Mouse (Mus musculus) liver, embryonic 13.5 days (tissue): ENCODE data around the gene Trim32. TPM values are rescaled to one million over a fixed set of nuclear protein-coding genes. Genes with fewer than 3 reads are reported as not detected.

Source experiments
- ATAC-seq: fragments of 200-750 bp; cut with Nextera tagmentation; 2 replicates; pipeline ENCODE4 v1.8.0; 2017; ENCODE audit warnings: low read depth, mild to moderate bottlenecking, moderate number of reproducible peaks, moderate library complexity
- DNase-seq: peaks from one replicate; pipeline ENCODE4 v3.0.0; 2022
- H3K27ac ChIP-seq: fragments of 300-500 bp; sonication (generic); 2 replicates; pipeline ENCODE4 v1.5.1; 2015; ENCODE audit warnings: moderate library complexity, mild to moderate bottlenecking, inconsistent platforms
- H3K27me3 ChIP-seq: fragments of 300-500 bp; sonication (generic); 2 replicates; pipeline ENCODE4 v1.6.1; 2015; ENCODE audit warnings: mild to moderate bottlenecking, inconsistent platforms
- H3K36me3 ChIP-seq: fragments of 300-500 bp; sonication (generic); 2 replicates; pipeline ENCODE4 v1.6.1; 2015; ENCODE audit warnings: mild to moderate bottlenecking, inconsistent platforms
- H3K4me1 ChIP-seq: fragments of 300-500 bp; sonication (generic); replicated peaks from 2 replicates; pipeline ENCODE4 v1.6.1; 2015; ENCODE audit warnings: inconsistent platforms
- H3K4me2 ChIP-seq: fragments of 300-500 bp; sonication (generic); 2 replicates; pipeline ENCODE4 v1.6.1; 2015; ENCODE audit warnings: inconsistent platforms, mild to moderate bottlenecking, moderate library complexity
- H3K4me3 ChIP-seq: fragments of 300-500 bp; sonication (generic); replicated peaks from 2 replicates; pipeline ENCODE4 v1.5.1; 2015; ENCODE audit warnings: mild to moderate bottlenecking, inconsistent platforms
- H3K9ac ChIP-seq: fragments of 300-500 bp; sonication (generic); 2 replicates; pipeline ENCODE4 v1.6.1; 2015; ENCODE audit warnings: mild to moderate bottlenecking, inconsistent platforms
- H3K9me3 ChIP-seq: fragments of 300-500 bp; sonication (generic); replicated peaks from 2 replicates; pipeline ENCODE4 v1.6.1; 2016; ENCODE audit warnings: inconsistent platforms
- WGBS: fragments of 180-500 bp; shearing (Covaris S2); methylation state at CpG from one replicate; pipeline ENCODE4 v1.1.7; 2015; ENCODE audit not compliant: insufficient replicate concordance; 5-methylcytosine and 5-hydroxymethylcytosine counted together
- polyA plus RNA-seq: library from polyadenylated mRNA; unstranded; fragments of >200 nt; fragmentation: Nextera tagmentation; extraction: Ambion mirVana; gene quantifications from 2 replicates; pipeline ENCODE4 v1.2.1, GENCODE M21; 2015

Gene Trim32
- polyA plus RNA-seq: 6.3 and 8.5 TPM in 2 replicates

DNA sequence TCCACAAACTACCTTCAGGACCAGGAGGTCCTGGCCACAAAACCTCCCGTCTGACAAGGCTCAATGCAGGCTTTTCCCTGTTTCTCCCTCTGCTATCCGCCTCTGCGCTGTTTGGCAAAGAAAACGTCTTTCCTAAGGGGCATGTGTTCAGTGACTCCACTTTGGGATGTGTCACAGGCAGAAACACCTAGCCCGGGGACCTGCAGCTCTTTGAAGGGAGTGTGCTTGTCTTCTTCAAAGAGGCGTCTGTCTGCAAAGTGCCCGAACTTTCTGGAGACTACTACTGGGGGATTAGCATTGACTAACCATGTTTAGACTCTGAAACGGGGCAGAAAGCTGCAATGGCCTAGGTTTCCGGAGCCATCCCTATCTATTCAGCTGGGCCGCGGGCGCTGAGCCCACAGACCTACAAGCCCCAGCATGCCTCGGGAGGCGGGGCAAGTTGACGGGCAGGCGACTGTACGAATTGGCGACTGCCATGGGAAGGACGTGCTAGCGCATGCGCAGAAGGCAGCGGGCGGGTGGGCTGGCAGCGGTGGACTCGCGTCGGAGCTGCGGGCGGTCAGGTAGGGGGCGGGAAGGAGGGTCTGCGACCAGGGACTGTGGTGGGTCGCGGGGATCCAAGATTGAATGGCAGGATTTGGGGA is at the start of gene Trim32:
Gene Trim32, plus strand, starts transcription at position 483 of the 647 bp plus-strand sequence.
- 5% methylated on average over 33 of the region's 33 CpGs for WGBS
- peak within 1 kb of the TSS; percentile 70 for H3K9ac ChIP-seq
- H3K36me3 ChIP-seq: no peaks in the 10 kb centered on the region
- H3K4me2 ChIP-seq: peak within 1 kb of the TSS; percentile 80
- ATAC-seq: peak; percentile 93
- no peak within 1 kb of the TSS for H3K27ac ChIP-seq
- peak; percentile 90 for DNase-seq
- H3K27me3 ChIP-seq: no peaks in the 10 kb centered on the region
- peaks cover 45% of the 10 kb centered on the region for H3K4me1 ChIP-seq
- peak within 1 kb of the TSS; percentile 69 for H3K4me3 ChIP-seq
- H3K9me3 ChIP-seq: no peaks in the 10 kb centered on the region

DNA sequence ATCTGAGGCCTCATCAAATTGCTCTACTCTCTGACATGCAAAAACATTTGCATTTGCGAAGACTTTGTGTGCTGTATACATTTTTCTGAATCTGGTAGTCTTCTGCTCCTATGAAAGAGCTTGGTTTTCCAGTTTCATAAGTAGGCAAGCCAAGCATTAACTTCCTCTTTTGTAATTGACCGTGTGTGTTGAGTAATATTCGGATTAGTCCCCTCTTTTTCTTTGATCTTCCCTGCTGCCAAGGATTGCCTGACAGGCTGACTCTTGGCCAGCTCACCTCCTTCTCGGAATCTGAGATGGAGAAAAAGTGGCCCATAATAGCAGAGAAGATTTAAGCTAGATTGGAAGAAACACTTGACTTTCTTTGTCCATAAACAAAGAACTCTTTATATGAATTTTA is 39.3 kb upstream of the Trim32 start:
- 57% methylated on average over 4 of the region's 4 CpGs for WGBS
- no peak overlapping the region for H3K4me3 ChIP-seq
- no peaks in the 10 kb centered on the region for H3K4me1 ChIP-seq
- no peak overlapping the region for H3K27ac ChIP-seq
- H3K9ac ChIP-seq: no peak overlapping the region
- no peaks in the 10 kb centered on the region for H3K36me3 ChIP-seq
- DNase-seq: no peak
- ATAC-seq: no peak
- no peaks in the 10 kb centered on the region for H3K9me3 ChIP-seq
- no peaks in the 10 kb centered on the region for H3K27me3 ChIP-seq
- H3K4me2 ChIP-seq: no peak overlapping the region

DNA sequence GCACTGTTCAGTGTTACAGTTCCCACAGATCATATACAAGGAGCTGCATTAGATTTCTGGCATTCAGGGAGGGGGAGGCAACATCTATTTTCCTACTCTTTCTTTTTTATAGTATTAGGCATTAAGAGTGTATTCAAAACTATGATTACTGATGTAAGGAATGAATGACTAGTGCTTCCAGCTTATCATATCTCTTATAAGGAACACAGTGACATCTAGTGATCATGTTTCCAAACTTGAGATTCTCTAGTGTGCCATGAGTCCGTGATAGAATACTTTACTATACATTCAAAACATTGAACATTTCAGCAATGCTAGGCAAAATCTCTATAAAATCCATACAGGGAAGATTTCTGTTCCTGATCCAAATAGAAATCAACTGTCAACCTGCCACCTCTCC is 24.5 kb upstream of the Trim32 start:
- no peaks in the 10 kb centered on the region for H3K9me3 ChIP-seq
- ATAC-seq (no peak), DNase-seq (no peak)
- no peak overlapping the region for H3K4me3 ChIP-seq
- H3K36me3 ChIP-seq: no peaks in the 10 kb centered on the region
- no peak overlapping the region for H3K4me2 ChIP-seq
- no peaks in the 10 kb centered on the region for H3K4me1 ChIP-seq
- no peak overlapping the region for H3K9ac ChIP-seq
- 27% methylated on average over 1 of the region's 1 CpGs for WGBS
- no peak overlapping the region for H3K27ac ChIP-seq
- no peaks in the 10 kb centered on the region for H3K27me3 ChIP-seq

DNA sequence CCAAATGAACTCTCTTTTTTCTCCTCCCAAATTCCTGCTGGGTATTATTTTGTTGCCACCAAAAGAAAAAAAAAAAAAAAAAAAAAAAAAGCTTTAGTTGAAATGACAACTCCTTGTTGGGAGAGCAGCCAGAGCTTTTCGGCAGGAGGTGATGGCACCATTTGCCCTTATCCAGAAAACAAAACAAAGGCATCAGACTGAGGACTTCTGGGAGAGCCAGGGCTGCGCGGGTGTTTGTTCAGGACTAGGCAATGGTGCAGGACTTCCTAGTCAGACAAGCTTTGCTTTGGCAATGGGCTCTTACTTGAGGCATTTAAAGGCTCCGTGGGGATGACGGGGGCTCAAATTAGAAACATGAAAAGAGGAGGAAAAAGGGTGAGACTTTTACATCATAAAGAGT is 17.8 kb upstream of the Trim32 start:
- no peaks in the 10 kb centered on the region for H3K9me3 ChIP-seq
- no peak overlapping the region for H3K27ac ChIP-seq
- H3K4me1 ChIP-seq: no peaks in the 10 kb centered on the region
- H3K9ac ChIP-seq: no peak overlapping the region
- WGBS: 53% methylated on average over 5 of the region's 5 CpGs
- no peak overlapping the region for H3K4me2 ChIP-seq
- H3K36me3 ChIP-seq: no peaks in the 10 kb centered on the region
- ATAC-seq (no peak), DNase-seq (no peak)
- H3K27me3 ChIP-seq: no peaks in the 10 kb centered on the region
- no peak overlapping the region for H3K4me3 ChIP-seq

DNA sequence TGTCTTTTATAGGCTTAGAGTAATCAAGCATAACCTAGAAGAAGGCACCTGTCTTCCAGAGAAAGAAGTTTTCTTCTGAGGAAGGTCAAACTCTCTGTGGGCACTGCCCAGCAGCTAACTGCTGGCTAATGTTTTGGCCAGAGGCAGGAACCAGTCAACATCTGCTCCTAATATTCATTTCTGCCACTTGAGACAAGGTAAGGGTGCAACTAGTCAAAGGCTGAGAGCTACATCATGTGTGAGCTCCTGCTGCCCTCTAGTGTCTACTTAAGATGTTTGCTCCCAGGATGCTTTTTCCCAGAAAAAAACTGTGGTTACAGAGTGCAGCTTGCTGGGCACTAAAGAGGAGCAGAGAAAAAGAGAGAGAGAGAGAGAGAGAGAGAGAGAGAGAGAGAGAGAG is 15.0 kb upstream of the Trim32 start:
- Histone ChIP-seq H3K9me3 (no peaks in the 10 kb centered on the region), H3K4me3 (no peak overlapping the region), H3K4me1 (no peaks in the 10 kb centered on the region), H3K9ac (no peak overlapping the region), H3K27me3 (no peaks in the 10 kb centered on the region), H3K27ac (no peak overlapping the region), H3K36me3 (no peaks in the 10 kb centered on the region), H3K4me2 (no peak overlapping the region)
- ATAC-seq (no peak), DNase-seq (no peak)

DNA sequence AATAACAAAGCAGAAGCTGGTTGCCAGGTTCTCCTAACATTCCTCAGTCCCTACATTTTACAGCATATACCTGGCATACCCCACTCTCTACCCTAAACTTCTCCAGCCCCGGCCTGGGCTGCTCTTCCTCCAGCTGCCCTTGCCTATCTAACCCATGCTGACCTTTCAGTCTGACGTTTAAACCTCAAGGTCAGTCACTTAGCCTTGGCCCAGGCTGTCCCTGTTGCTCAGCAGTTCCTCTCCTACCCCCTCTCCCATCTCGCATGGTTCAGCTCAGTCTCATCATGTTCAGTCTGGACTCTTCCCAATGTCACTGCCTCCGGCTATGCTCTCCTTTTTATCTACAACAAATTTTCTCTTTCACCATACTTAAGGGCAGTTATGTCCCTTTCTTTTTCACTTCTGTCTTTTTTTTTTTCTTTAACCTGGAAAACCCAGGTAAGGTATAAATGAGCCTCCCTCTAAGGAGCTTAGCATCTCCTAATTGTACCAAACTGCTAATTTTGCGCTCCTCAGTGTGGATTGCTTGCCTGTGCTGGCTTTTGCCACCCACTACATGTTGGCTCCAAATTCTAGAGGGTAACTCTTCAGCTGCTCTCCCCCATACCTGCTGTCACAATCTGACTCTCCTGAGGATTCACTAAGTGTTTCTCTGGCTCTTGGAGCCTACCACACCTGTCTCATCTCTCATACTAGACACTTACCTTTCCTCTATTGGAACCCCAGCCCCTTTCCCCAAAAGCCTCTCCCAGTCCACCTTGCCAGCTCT is 10.0 kb upstream of the Trim32 start:
- WGBS: 46% methylated on average over 5 of the region's 5 CpGs
- Histone ChIP-seq H3K4me3 (no peak overlapping the region), H3K4me2 (no peak overlapping the region), H3K9me3 (no peaks in the 10 kb centered on the region), H3K36me3 (no peaks in the 10 kb centered on the region), H3K27me3 (no peaks in the 10 kb centered on the region), H3K4me1 (no peaks in the 10 kb centered on the region), H3K27ac (no peak overlapping the region), H3K9ac (no peak overlapping the region)
- DNase-seq (no peak), ATAC-seq (no peak)

DNA sequence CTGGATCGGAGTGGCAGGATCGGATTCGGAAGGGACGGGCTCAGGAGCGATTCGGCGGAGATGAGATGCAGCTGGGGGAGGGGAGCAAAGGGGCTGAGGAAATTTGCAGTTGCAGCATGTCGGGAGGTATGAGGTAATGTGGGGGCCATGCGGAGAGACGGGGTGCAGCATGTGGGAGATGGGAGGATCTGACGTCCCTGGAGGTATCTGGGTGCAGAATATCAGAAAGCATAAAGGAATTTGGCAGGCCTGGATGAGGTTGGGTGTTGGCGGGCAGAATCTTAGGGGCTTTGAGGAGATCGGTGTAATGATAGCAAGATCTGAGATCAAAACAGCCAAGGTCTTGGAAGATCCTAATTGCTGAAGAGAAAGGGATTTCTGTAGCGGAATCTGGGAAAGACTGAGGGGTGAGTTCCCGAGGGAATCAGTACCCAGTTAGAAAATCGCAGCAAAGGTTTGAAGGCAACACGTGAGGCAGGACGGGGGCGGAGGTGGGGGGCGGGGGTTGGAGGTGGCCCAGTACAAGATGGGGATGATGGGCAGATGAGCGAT is 441 bp downstream of the Trim32 start:
- H3K4me3 ChIP-seq: peak overlapping the region; percentile 69
- H3K9ac ChIP-seq: peak overlapping the region; percentile 70
- no peak for DNase-seq

DNA sequence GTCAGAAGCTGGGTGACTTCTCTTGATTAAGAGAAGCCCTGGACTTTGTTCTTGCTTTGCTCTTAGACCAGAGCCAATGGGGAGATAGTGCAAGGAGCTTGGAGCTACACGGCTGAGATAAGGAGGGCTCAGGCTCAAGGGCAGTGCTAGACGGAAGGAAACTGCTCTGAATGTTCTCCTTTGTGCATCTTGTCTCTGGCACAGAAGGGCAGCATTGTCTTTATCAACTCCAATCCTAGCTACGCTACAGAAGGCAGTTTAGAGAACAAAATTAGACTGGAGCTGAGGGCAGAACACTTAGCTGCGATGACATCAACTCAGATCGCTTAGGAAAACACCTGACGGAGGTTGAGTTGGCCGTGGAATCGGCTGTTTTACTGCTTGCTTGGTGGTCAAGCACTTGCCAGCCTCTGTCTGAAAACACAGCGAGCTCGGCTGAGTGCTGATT is 2.4 kb downstream of the Trim32 start:
- Histone ChIP-seq H3K4me3 (no peak overlapping the region), H3K9ac (no peak overlapping the region), H3K4me2 (peak overlapping the region; percentile 17; the same call in 1 of the 2 replicates), H3K27me3 (no peaks in the 10 kb centered on the region), H3K36me3 (no peaks in the 10 kb centered on the region), H3K4me1 (peaks cover 45% of the 10 kb centered on the region), H3K9me3 (no peaks in the 10 kb centered on the region), H3K27ac (peak overlapping the region; percentile 34; the same call in 1 of the 2 replicates)
- ATAC-seq: peak; percentile 73
- 42% methylated on average over 10 of the region's 10 CpGs for WGBS
- DNase-seq: no peak

More for the DNA sequence above, 441 bp downstream of the Trim32 start:
- ATAC-seq: peak; percentile 62
- 1% methylated on average over 21 of the region's 21 CpGs for WGBS
- Histone ChIP-seq H3K9me3 (no peaks in the 10 kb centered on the region), H3K36me3 (no peaks in the 10 kb centered on the region), H3K4me2 (peak overlapping the region; percentile 80), H3K27ac (no peak overlapping the region), H3K27me3 (no peaks in the 10 kb centered on the region), H3K4me1 (peaks cover 45% of the 10 kb centered on the region)

DNA sequence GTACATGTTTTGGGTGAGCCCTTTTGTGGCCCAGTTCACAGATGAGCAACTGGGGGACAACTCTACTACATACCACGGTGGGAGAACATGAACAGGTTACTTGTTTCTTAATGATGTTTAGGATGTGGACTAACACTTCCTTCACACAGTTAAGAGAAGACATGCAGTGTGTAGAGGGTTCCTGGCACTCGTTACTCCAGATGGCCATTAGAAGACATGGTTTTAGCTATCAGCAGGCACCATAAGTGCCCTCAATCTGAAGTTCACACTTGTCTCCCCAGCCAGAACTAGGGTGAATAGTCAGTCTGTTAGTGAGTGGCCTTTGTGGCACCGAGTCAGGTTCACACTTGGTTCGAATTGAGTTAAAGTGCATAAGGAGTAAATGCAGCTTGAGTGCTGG is 3.3 kb downstream of the Trim32 start:
- DNase-seq: no peak
- H3K4me1 ChIP-seq: peaks cover 36% of the 10 kb centered on the region
- WGBS: 59% methylated on average over 4 of the region's 4 CpGs
- H3K36me3 ChIP-seq: peaks cover 2% of the 10 kb centered on the region
- no peaks in the 10 kb centered on the region for H3K9me3 ChIP-seq
- H3K27me3 ChIP-seq: no peaks in the 10 kb centered on the region
- H3K9ac ChIP-seq: no peak overlapping the region
- no peak for ATAC-seq
- H3K4me2 ChIP-seq: no peak overlapping the region
- H3K27ac ChIP-seq: no peak overlapping the region
- H3K4me3 ChIP-seq: no peak overlapping the region

DNA sequence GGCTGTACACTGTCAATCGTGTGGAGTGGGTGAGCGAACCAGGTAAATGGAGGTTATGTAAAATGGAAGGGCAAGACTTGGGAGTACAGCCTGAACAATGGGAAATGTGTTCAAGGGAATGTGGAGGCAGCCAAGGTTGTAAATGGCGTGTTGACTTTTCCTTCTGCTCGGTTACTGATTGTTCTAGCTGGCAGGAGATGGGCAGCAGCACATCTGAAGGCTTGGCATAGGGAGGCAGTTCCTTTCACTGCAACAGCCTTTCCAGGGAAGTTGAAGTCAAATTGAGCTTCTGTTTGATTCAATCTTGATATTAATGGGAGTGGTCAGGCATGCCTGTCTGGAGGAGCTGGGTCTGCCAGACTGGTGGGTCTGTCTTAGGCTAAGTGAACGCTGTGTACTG is 5.5 kb downstream of the Trim32 start:
- peaks cover 29% of the 10 kb centered on the region for H3K4me1 ChIP-seq
- no peaks in the 10 kb centered on the region for H3K9me3 ChIP-seq
- no peak overlapping the region for H3K9ac ChIP-seq
- H3K36me3 ChIP-seq: peaks cover 23% of the 10 kb centered on the region
- ATAC-seq: no peak
- no peak overlapping the region for H3K27ac ChIP-seq
- H3K4me3 ChIP-seq: no peak overlapping the region
- H3K27me3 ChIP-seq: no peaks in the 10 kb centered on the region
- no peak overlapping the region for H3K4me2 ChIP-seq
- DNase-seq: no peak
- 72% methylated on average over 5 of the region's 5 CpGs for WGBS

DNA sequence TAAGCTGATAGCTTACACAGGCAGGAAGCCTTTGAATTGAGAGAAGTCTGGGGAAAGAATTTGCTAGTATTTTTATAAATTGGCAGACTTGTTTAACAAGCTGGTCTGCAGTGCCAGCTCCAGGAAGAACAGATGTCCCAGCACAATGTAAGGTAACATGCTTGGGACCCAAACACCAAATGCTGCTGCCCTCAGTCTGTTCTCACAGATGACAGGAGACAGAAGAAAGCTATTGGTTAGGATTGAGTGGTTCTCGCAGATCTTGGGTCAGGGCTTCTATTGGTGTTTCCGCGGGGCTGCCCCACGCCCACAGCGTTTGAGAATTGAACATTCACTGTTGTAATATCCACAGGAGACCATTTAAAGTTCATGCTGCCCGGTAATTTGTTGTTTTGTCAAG is 6.1 kb downstream of the Trim32 start:
- no peak overlapping the region for H3K4me3 ChIP-seq
- H3K9me3 ChIP-seq: no peaks in the 10 kb centered on the region
- no peak overlapping the region for H3K4me2 ChIP-seq
- H3K9ac ChIP-seq: no peak overlapping the region
- no peaks in the 10 kb centered on the region for H3K27me3 ChIP-seq
- ATAC-seq (no peak), DNase-seq (no peak)
- WGBS: 84% methylated on average over 6 of the region's 6 CpGs
- peaks cover 23% of the 10 kb centered on the region for H3K4me1 ChIP-seq
- peaks cover 28% of the 10 kb centered on the region for H3K36me3 ChIP-seq
- H3K27ac ChIP-seq: no peak overlapping the region
